Mouse (Mus musculus): ENCODE results near the gene Ap3d1.

- TF ChIP-seq CTCF (IDR thresholded peaks at IDR 0.05; ENCODE audit: insufficient read depth, low read length) (no peak), POLR2A (IDR thresholded peaks at IDR 0.05; ENCODE audit: borderline replicate concordance, extremely low read depth, low read depth, low read length) (0 out of 2 replicates have a peak, but pooled peaks have one; percentile 8)
Measured at GRCm38 (mm10) chr10:80695801-80696501, 46.1 kb downstream of the Ap3d1 start.
